Mouse (Mus musculus) thymus, adult 2 months (tissue): ENCODE data around the gene Tshz2.

Experiments used
- CTCF ChIP-seq: fragments of 200-500 bp; IDR thresholded peaks from 2 replicates; pipeline ENCODE4 v1.5.1; 2012; ENCODE audit warnings: mild to moderate bottlenecking, control low read depth, low read length, moderate library complexity, borderline replicate concordance; ENCODE audit not compliant: control insufficient read depth, poor library complexity, insufficient read depth; ENCODE audit errors: extremely low read depth
- POLR2A ChIP-seq: fragments of 200-500 bp; IDR thresholded peaks from 2 replicates; pipeline ENCODE4 v1.6.1; 2012; ENCODE audit warnings: mild to moderate bottlenecking, low read length, control low read depth, moderate library complexity; ENCODE audit not compliant: control insufficient read depth, poor library complexity, insufficient read depth; ENCODE audit errors: extremely low read depth

DNA sequence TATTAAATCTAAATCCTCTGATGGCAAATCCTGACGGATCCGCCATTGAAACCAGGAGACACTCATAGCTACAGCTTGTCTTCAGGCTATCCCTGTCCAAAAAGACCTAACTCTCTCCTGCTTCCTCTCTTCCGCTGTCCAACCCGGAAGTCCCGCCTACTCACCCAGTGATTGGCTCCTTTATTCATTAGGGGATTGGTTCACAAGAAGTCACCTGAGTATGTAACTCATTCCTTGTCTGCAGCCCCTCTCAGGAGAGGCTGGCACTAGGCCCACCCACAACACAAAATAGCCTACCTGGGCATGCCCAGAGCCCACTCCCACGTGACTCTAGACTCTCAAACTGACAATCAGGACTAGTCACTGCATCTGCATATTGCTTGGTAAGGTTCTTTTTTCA lies 337.7 kb downstream of the Tshz2 start:
- TF ChIP-seq POLR2A (no peak), CTCF (no peak)
